Mouse (Mus musculus) megakaryocyte progenitor cell, adult 5-6 weeks (primary cell): Measurements from ENCODE around the gene Gm9964. TPM values are rescaled to one million over a fixed set of nuclear protein-coding genes. Genes with fewer than 3 reads are reported as not detected.
A peak's percentile ranks its signal among the peaks of the same experiment; 100 is the strongest.
"Not testable (repeated sequence)": the region's sequence is repeated elsewhere in the genome, so short reads cannot be mapped to it uniquely, and the experiment has no call there.

Experiments used
- ATAC-seq: replicated peaks from 2 replicates; pipeline ENCODE4 v1.8.0; 2016; ENCODE audit warnings: mild to moderate bottlenecking, moderate TSS enrichment, inconsistent platforms; ENCODE audit not compliant: poor library complexity
- total RNA-seq, 2 experiments: library from RNA; stranded (forward) in 1 of 2; stranded (reverse) in 1 of 2; fragments of 157-497, 149-512 nt in 1 of 2; fragments of 200-1000 nt in 1 of 2; gene quantifications; 2 replicates each; pipeline versions ENCODE4 v1.2.3 to v1.2.4; 2015 to 2017

Gm9964 gene
- total RNA-seq (2015) (not detected in 2 replicates), total RNA-seq (2017) (not detected in 2 replicates)

GRCm38 (mm10) chr11:79296856-79297491 lies at the start of gene Gm9964:
Gene Gm9964, minus strand, starts transcription at chr11:79296906.
- peak; percentile 44 for ATAC-seq

- no peak; the same call in 1 of the 2 replicates for ATAC-seq
Measured at GRCm38 (mm10) chr11:79339808-79340781, 43.4 kb upstream of the Gm9964 start.

- ATAC-seq = peak; percentile 93
Measured at GRCm38 (mm10) chr11:79339234-79339807, 42.6 kb upstream of the Gm9964 start, which contains the start of gene Nf1. Gene Nf1, plus strand, starts transcription at chr11:79339693.

- no peak for ATAC-seq
Measured at GRCm38 (mm10) chr11:79338621-79339020, 41.9 kb upstream of the Gm9964 start.

GRCm38 (mm10) chr11:79336722-79337267 lies 40.1 kb upstream of the Gm9964 start:
- no peak for ATAC-seq

GRCm38 (mm10) chr11:79335077-79335476 lies 38.4 kb upstream of the Gm9964 start:
- no peak for ATAC-seq

GRCm38 (mm10) chr11:79329585-79329984 lies 32.9 kb upstream of the Gm9964 start:
- no peak for ATAC-seq

- ATAC-seq = peak; percentile 31; the same call in 1 of the 2 replicates
Measured at GRCm38 (mm10) chr11:79328060-79328459, 31.4 kb upstream of the Gm9964 start.

GRCm38 (mm10) chr11:79327106-79327505 lies 30.4 kb upstream of the Gm9964 start:
- no peak for ATAC-seq

- peak; percentile 42; the same call in 1 of the 2 replicates for ATAC-seq
Measured at GRCm38 (mm10) chr11:79325663-79326062, 29.0 kb upstream of the Gm9964 start.

GRCm38 (mm10) chr11:79323985-79324685 lies 27.4 kb upstream of the Gm9964 start:
- ATAC-seq = no peak

GRCm38 (mm10) chr11:79319807-79320206 lies 23.1 kb upstream of the Gm9964 start:
- ATAC-seq = no peak

- ATAC-seq = no peak
Measured at GRCm38 (mm10) chr11:79316807-79317345, 20.2 kb upstream of the Gm9964 start.

GRCm38 (mm10) chr11:79310467-79310866 lies 13.8 kb upstream of the Gm9964 start:
- no peak for ATAC-seq

GRCm38 (mm10) chr11:79307560-79308200 lies 11.0 kb upstream of the Gm9964 start:
- no peak for ATAC-seq

GRCm38 (mm10) chr11:79306996-79307395 lies 10.3 kb upstream of the Gm9964 start:
- peak; percentile 67 for ATAC-seq

- ATAC-seq = peak; percentile 47
Measured at GRCm38 (mm10) chr11:79306510-79306909, 9.8 kb upstream of the Gm9964 start.

- ATAC-seq = peak; percentile 49
Measured at GRCm38 (mm10) chr11:79305697-79306340, 9.1 kb upstream of the Gm9964 start.

- ATAC-seq = not testable (repeated sequence)
Measured at GRCm38 (mm10) chr11:79304245-79304644, 7.5 kb upstream of the Gm9964 start.
